Mouse (Mus musculus) stomach, postnatal 0 days (tissue): ENCODE data around the gene Siglec1.

Source experiments
- CTCF ChIP-seq: IDR thresholded peaks from 2 replicates; pipeline ENCODE4 v1.5.1; 2016; ENCODE audit warnings: antibody characterized with exemption, low read depth, mild to moderate bottlenecking, moderate library complexity
- EP300 ChIP-seq: optimal IDR thresholded peaks from 2 replicates; pipeline ENCODE3; 2016; ENCODE audit warnings: antibody characterized with exemption

DNA sequence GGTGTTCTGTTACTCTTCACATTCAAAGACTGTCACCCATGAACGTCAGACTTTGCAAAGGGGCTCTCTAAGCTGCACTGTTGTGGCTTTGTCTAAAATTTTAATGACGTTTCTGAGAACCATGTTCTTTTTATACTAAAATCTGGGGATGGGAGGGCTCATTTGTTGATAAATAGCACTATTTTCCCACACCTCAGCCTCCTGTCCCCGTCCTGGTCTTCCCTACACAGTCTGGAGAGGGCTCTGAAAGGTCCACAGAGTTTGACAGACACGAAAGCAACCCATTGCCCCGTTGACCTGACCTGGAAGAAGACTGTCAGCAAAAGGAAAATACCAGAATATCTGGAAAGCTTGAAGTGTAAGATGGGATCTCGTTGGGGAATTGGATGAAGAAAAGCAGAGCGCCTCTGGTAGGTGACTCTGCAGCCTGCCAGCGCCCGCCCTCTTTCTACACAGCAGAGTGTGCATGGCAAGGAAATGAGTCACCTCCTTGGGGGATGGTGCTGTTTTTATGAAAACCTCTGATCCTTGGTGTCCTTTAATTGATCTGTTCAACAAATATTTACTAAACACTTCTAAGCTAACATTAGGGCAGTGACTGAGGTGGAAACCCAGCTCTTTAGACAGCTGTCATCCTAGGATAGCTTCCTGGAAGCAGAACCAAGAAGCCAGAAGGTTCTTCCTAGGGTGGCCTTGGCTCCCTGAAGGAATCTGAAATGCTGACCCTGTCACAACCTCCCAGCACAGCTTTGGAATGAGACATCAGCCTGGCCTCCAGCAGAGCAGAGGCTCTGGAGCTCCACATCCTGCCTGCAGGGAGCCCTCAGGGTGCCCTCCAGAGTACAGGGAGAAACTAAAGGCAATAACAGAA is 57.3 kb downstream of the Siglec1 start:
- TF ChIP-seq CTCF (no peak), EP300 (no peak)
